Mouse (Mus musculus): ENCODE measurements around the gene Gm11037. TPM values are rescaled to one million over a fixed set of nuclear protein-coding genes. Genes with fewer than 3 reads are reported as not detected.

Gene Gm11037
- polyA plus RNA-seq, 1 experiment from 2014 or later = not detected

DNA sequence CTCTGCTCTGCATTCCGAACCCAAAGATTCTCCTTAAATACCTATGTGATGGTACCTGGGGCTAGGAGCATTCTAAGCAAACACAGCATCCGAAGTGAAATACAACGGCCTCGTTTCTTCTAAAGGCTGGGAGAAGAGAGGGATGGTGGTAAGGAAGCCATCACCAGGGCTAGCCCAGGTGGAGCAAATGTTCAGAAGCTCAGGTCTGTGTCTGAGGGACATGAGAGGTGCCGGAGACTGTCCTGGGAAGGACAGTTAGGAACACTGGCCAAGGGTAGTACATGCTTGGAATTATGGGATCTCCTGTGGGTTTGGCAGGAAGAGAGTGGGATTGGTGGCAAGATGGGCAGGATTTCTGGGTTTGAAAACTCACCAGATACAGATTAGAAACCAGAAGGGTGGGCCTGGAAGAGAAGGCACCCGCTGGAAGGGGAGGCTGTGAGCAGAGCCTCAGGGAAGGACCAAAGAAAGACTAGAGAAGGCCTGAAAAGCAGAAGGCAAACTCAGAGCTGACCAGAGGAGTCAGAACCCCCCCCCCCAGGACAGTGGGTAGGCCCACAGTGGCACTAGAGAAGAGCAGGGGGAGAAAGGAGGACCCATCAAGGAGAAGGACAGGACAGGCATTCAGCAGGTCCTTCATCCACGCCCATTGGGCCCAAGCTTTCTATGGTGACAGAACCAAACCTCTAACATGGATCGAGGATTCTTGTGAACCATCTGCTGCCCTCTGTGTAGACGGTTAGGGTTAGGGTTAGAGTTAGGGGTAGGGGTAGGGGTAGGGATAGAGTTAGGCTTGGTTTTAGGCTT, 7.9 kb upstream of the Gm11037 start:
- Histone ChIP-seq H3K4me3 (ENCODE audit: low read depth, low read length) (no peak overlapping the region), H3K9me3 (replicated peaks; ENCODE audit: control insufficient read depth, low read length) (no peaks in the 10 kb centered on the region), H3K9ac (replicated peaks; ENCODE audit: low read length) (no peak overlapping the region), H3K27ac (replicated peaks; ENCODE audit: low read depth, low read length) (no peak overlapping the region), H3K4me2 (ENCODE audit: low read depth, low read length) (no peak overlapping the region), H3K27me3 (ENCODE audit: control insufficient read depth, insufficient read depth, low read length) (no peaks in the 10 kb centered on the region), H3K36me3 (replicated peaks; ENCODE audit: control insufficient read depth, insufficient read depth, low read depth, low read length) (no peaks in the 10 kb centered on the region), H3K4me1 (ENCODE audit: control insufficient read depth, insufficient read depth, low read length) (peaks cover 6% of the 10 kb centered on the region)
- 88% methylated on average over 9 of the region's 9 CpGs for WGBS
- no peak for ATAC-seq (replicated peaks; ENCODE audit: insufficient number of reproducible peaks, low FRiP score, low TSS enrichment, low read depth)
- no peak for DNase-seq (ENCODE audit: low spot score)

DNA sequence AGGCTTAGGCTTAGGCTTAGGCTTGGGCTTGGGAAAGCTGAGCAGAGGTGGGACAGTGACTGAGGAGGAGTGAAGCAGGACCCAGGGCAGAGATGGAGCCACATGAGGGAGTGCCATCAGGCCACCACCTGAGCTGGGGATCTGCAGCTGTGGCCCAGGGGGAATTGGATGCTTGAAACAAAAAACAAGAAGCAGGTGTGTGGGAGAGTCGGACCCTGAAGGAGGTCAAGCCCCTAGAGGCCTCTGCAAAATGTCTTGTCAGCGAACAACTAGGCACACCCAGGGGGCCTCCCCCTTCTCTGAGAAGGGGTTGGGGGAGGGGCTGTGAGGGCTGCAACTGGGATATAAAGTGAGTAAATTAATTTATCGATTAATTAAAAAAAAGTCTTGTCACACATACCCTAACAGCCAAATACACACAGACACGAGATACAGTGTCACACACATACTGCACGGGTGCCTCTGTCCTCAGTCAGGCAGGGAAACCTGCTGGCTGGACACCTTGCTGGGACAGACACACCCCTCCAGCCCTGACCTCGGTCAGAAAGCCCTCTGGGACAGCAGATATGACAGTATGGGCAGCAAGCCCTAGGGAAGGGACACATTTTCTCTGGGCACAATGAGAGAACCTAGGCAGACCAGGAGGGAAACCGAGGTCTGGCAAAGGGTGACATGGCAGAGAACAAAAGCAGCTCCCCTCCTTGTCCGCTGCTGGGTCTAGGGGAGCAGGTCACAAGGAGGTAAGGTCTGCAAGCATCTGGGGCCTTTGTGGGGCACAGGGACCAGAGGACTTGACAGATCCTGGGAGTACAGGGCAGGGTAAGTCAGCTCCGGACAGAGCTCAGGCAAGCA, 7.1 kb upstream of the Gm11037 start:
- 39% methylated on average over 9 of the region's 9 CpGs for WGBS
- Histone ChIP-seq H3K9me3 (replicated peaks; ENCODE audit: control insufficient read depth, low read length) (no peaks in the 10 kb centered on the region), H3K9ac (replicated peaks; ENCODE audit: low read length) (peak overlapping the region; percentile 90), H3K27ac (replicated peaks; ENCODE audit: low read depth, low read length) (0 out of 2 replicates have a peak overlapping the region, but pooled peaks have one; percentile 79), H3K27me3 (ENCODE audit: control insufficient read depth, insufficient read depth, low read length) (no peaks in the 10 kb centered on the region), H3K36me3 (replicated peaks; ENCODE audit: control insufficient read depth, insufficient read depth, low read depth, low read length) (no peaks in the 10 kb centered on the region), H3K4me1 (ENCODE audit: control insufficient read depth, insufficient read depth, low read length) (peaks cover 6% of the 10 kb centered on the region), H3K4me3 (ENCODE audit: low read depth, low read length) (no peak overlapping the region), H3K4me2 (ENCODE audit: low read depth, low read length) (no peak overlapping the region)
- DNase-seq (ENCODE audit: low spot score) (no peak), ATAC-seq (replicated peaks; ENCODE audit: insufficient number of reproducible peaks, low FRiP score, low TSS enrichment, low read depth) (0 out of 2 replicates have a peak, but pooled peaks have one; percentile 16)

DNA sequence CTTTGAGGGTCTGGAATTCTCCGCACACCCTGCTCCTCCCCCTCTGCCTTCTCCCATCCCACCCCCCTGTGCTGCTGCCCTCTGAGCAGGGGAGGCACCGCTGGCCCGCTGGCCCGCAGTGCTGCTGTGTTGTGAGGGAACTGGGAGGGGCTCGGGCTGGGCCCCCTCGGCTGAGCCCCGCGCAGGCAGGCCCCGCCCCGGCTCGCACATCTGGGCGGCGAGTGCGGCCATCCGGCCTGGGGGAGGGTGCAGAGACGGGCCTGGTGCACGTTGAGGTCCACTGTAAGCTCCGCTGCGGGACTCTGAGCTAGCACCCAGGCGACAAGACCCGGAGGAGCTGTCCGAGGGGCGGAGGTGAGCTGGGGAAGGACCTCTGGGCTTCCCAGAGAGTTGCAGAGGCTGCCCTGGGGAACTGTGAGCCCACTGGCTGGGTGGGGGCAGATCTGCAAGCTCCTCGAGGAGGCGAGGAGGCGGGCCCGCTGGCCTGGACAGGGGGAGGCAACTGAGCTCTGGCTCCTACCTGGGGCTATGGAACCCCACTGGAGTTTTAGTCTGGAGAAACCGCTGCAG, 6.1 kb upstream of the Gm11037 start, which contains the start of gene Hspa12b:
Hspa12b (plus strand) TSS at position 120 of the 570 bp plus-strand sequence.
- peak; percentile 84 for DNase-seq (ENCODE audit: low spot score)

DNA sequence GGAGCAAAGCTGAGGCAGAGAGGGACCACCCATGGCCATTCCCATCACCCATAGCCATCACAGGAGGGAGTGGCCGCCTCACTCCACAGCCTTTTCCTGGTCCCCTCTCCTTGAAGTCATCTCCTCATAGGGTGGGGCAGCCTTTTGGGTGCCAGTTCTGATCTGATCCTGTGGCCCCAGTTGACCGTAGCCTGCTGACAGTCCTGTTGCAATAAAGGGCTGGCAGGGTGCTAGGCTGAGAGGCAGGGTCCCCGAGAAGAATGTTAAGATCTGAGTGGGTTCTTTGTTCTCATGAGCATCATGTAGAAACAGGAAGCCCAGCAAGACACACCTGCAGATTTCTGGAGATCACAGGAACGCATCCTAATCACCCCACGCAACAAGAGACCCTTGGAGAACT, 5.1 kb upstream of the Gm11037 start:
- no peak for DNase-seq (ENCODE audit: low spot score)
- Histone ChIP-seq H3K36me3 (replicated peaks; ENCODE audit: control insufficient read depth, insufficient read depth, low read depth, low read length) (no peaks in the 10 kb centered on the region; the same call in 1 of the 2 replicates), H3K27ac (replicated peaks; ENCODE audit: low read depth, low read length) (no peak overlapping the region), H3K4me1 (ENCODE audit: control insufficient read depth, insufficient read depth, low read length) (peaks cover 6% of the 10 kb centered on the region), H3K4me2 (ENCODE audit: low read depth, low read length) (peak overlapping the region; percentile 88), H3K9ac (replicated peaks; ENCODE audit: low read length) (peak overlapping the region; percentile 90), H3K9me3 (replicated peaks; ENCODE audit: control insufficient read depth, low read length) (no peaks in the 10 kb centered on the region), H3K4me3 (ENCODE audit: low read depth, low read length) (peak overlapping the region; percentile 65), H3K27me3 (ENCODE audit: control insufficient read depth, insufficient read depth, low read length) (no peaks in the 10 kb centered on the region)
- 90% methylated on average over 5 of the region's 5 CpGs for WGBS
- ATAC-seq (replicated peaks; ENCODE audit: insufficient number of reproducible peaks, low FRiP score, low TSS enrichment, low read depth) = no peak

More for the DNA sequence above, 6.1 kb upstream of the Gm11037 start, which contains the start of gene Hspa12b:
- Histone ChIP-seq H3K4me3 (ENCODE audit: low read depth, low read length) (peak within 1 kb of the TSS; percentile 65), H3K36me3 (replicated peaks; ENCODE audit: control insufficient read depth, insufficient read depth, low read depth, low read length) (no peaks in the 10 kb centered on the region; the same call in 1 of the 2 replicates), H3K4me1 (ENCODE audit: control insufficient read depth, insufficient read depth, low read length) (peaks cover 6% of the 10 kb centered on the region), H3K9ac (replicated peaks; ENCODE audit: low read length) (peak within 1 kb of the TSS; percentile 90), H3K9me3 (replicated peaks; ENCODE audit: control insufficient read depth, low read length) (no peaks in the 10 kb centered on the region), H3K27ac (replicated peaks; ENCODE audit: low read depth, low read length) (peak within 1 kb of the TSS; percentile 79), H3K4me2 (ENCODE audit: low read depth, low read length) (peak within 1 kb of the TSS; percentile 88), H3K27me3 (ENCODE audit: control insufficient read depth, insufficient read depth, low read length) (no peaks in the 10 kb centered on the region)
- WGBS = 0% methylated on average over 24 of the region's 28 CpGs
- ATAC-seq (replicated peaks; ENCODE audit: insufficient number of reproducible peaks, low FRiP score, low TSS enrichment, low read depth) = peak; percentile 94

- H3K4me3 ChIP-seq (ENCODE audit: low read depth, low read length) = no peak overlapping the region
- no peak overlapping the region for H3K27ac ChIP-seq (replicated peaks; ENCODE audit: low read depth, low read length)
- DNase-seq (ENCODE audit: low spot score) (no peak), ATAC-seq (replicated peaks; ENCODE audit: insufficient number of reproducible peaks, low FRiP score, low TSS enrichment, low read depth) (no peak)
- H3K27me3 ChIP-seq (ENCODE audit: control insufficient read depth, insufficient read depth, low read length) = no peaks in the 10 kb centered on the region
- H3K9me3 ChIP-seq (replicated peaks; ENCODE audit: control insufficient read depth, low read length) = no peaks in the 10 kb centered on the region
- H3K4me1 ChIP-seq (ENCODE audit: control insufficient read depth, insufficient read depth, low read length) = peaks cover 6% of the 10 kb centered on the region
- H3K4me2 ChIP-seq (ENCODE audit: low read depth, low read length) = no peak overlapping the region
- no peak overlapping the region for H3K9ac ChIP-seq (replicated peaks; ENCODE audit: low read length)
- H3K36me3 ChIP-seq (replicated peaks; ENCODE audit: control insufficient read depth, insufficient read depth, low read depth, low read length) = no peaks in the 10 kb centered on the region; the same call in 1 of the 2 replicates
- WGBS = 87% methylated on average over 3 of the region's 3 CpGs
Measured at GRCm38 (mm10) chr2:131128636-131129157, 4.6 kb upstream of the Gm11037 start.

- H3K36me3 ChIP-seq (replicated peaks; ENCODE audit: control insufficient read depth, insufficient read depth, low read depth, low read length) = no peaks in the 10 kb centered on the region; the same call in 1 of the 2 replicates
- no peak for ATAC-seq (replicated peaks; ENCODE audit: insufficient number of reproducible peaks, low FRiP score, low TSS enrichment, low read depth)
- no peak for DNase-seq (ENCODE audit: low spot score)
- H3K9ac ChIP-seq (replicated peaks; ENCODE audit: low read length) = no peak overlapping the region
- H3K4me3 ChIP-seq (ENCODE audit: low read depth, low read length) = no peak overlapping the region
- H3K9me3 ChIP-seq (replicated peaks; ENCODE audit: control insufficient read depth, low read length) = no peaks in the 10 kb centered on the region
- no peak overlapping the region for H3K27ac ChIP-seq (replicated peaks; ENCODE audit: low read depth, low read length)
- H3K4me2 ChIP-seq (ENCODE audit: low read depth, low read length) = no peak overlapping the region
- WGBS = 85% methylated on average over 5 of the region's 5 CpGs
- H3K4me1 ChIP-seq (ENCODE audit: control insufficient read depth, insufficient read depth, low read length) = peaks cover 6% of the 10 kb centered on the region
- H3K27me3 ChIP-seq (ENCODE audit: control insufficient read depth, insufficient read depth, low read length) = no peaks in the 10 kb centered on the region
Measured at GRCm38 (mm10) chr2:131129836-131130235, 3.5 kb upstream of the Gm11037 start.

DNA sequence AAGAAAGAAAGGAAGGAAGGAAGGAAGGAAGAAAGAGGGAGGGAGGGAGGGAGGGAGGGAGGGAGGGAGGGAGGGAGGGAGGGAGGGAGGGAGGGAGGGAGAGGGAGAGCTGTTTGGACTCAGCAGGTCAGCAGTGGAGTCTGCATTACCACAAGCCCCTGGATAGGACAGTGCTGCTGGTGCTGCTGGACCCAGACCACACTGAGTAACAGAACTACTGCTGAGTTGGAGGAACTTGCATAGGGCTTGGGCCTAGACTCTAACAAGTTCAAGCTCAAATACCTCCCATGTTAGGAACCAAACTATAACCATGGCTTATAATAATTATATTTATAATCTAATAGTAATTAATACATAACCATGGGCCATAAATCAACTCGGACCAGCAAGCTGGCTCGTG, 2.4 kb upstream of the Gm11037 start:
- H3K4me3 ChIP-seq (ENCODE audit: low read depth, low read length) = no peak overlapping the region
- no peak overlapping the region for H3K9ac ChIP-seq (replicated peaks; ENCODE audit: low read length)
- no peaks in the 10 kb centered on the region; the same call in 1 of the 2 replicates for H3K36me3 ChIP-seq (replicated peaks; ENCODE audit: control insufficient read depth, insufficient read depth, low read depth, low read length)
- H3K4me2 ChIP-seq (ENCODE audit: low read depth, low read length) = no peak overlapping the region
- DNase-seq (ENCODE audit: low spot score) (no peak), ATAC-seq (replicated peaks; ENCODE audit: insufficient number of reproducible peaks, low FRiP score, low TSS enrichment, low read depth) (no peak)
- H3K4me1 ChIP-seq (ENCODE audit: control insufficient read depth, insufficient read depth, low read length) = peaks cover 6% of the 10 kb centered on the region
- no peak overlapping the region for H3K27ac ChIP-seq (replicated peaks; ENCODE audit: low read depth, low read length)
- WGBS = 88% methylated on average over 2 of the region's 2 CpGs
- H3K27me3 ChIP-seq (ENCODE audit: control insufficient read depth, insufficient read depth, low read length) = no peaks in the 10 kb centered on the region
- no peaks in the 10 kb centered on the region for H3K9me3 ChIP-seq (replicated peaks; ENCODE audit: control insufficient read depth, low read length)

All from embryonic facial prominence, embryonic 11.5 days (tissue).